ENCODE assay signal across 15 mouse cellular contexts in genomic region chr8:77481791-77482190, GRCm38 (mm10). TPM values are rescaled to one million over a fixed set of nuclear protein-coding genes. Genes with fewer than 3 reads are reported as not detected.
DNase-seq lines count a peak whose midpoint lies in the region; ATAC-seq lines count a peak whose summit lies in the region.
"Had no signal": no experiment of that assay in that cellular context is flagged by ENCODE, and none has a peak within 500 bp of the region (broad histone marks: within the 10 kb centered on the region; RNA-seq: fewer than 3 reads in every experiment).

No protein-coding gene starts in this region.

- no peaks in the 10 kb centered on the region for H3K36me3 ChIP-seq in intestine, embryonic 14.5 days (ENCODE audit: control insufficient read depth, insufficient read depth, low read length)
- H3K36me3 ChIP-seq in intestine, embryonic 15.5 days = no peaks in the 10 kb centered on the region
- H3K36me3 ChIP-seq in midbrain, embryonic 13.5 days = no peaks in the 10 kb centered on the region
- H3K36me3 ChIP-seq: limb, embryonic 12.5 days; neural tube, embryonic 13.5 days had no signal

- no peak overlapping the region for H3K4me3 ChIP-seq in intestine, embryonic 14.5 days (ENCODE audit: low read depth, low read length)
- H3K4me3 ChIP-seq in intestine, embryonic 15.5 days (replicated peaks) = no peak overlapping the region
- no peak overlapping the region for H3K4me3 ChIP-seq in midbrain, embryonic 13.5 days (replicated peaks)
- H3K4me3 ChIP-seq: limb, embryonic 12.5 days; neural tube, embryonic 13.5 days had no signal

- H3K27ac ChIP-seq in intestine, embryonic 14.5 days (ENCODE audit: low read depth) = peak overlapping the region; percentile 38; the same call in 1 of the 2 replicates
- no peak overlapping the region for H3K27ac ChIP-seq in intestine, embryonic 15.5 days
- H3K27ac ChIP-seq in midbrain, embryonic 13.5 days = no peak overlapping the region
- H3K27ac ChIP-seq: hindbrain, embryonic 14.5 days; limb, embryonic 12.5 days; neural tube, embryonic 13.5 days had no signal

- H3K27me3 ChIP-seq in intestine, embryonic 14.5 days (replicated peaks; ENCODE audit: control insufficient read depth, insufficient read depth, low read length) = no peaks in the 10 kb centered on the region
- no peaks in the 10 kb centered on the region for H3K27me3 ChIP-seq in intestine, embryonic 15.5 days (replicated peaks)
- no peaks in the 10 kb centered on the region for H3K27me3 ChIP-seq in midbrain, embryonic 13.5 days
- H3K27me3 ChIP-seq: limb, embryonic 12.5 days; neural tube, embryonic 13.5 days had no signal

- 45% methylated on average over 6 of the region's 6 CpGs for WGBS in intestine, embryonic 14.5 days
- 52% methylated on average over 6 of the region's 6 CpGs for WGBS in intestine, embryonic 15.5 days
- 71% methylated on average over 6 of the region's 6 CpGs for WGBS in midbrain, embryonic 13.5 days

- no peak for DNase-seq in intestine, embryonic 14.5 days (ENCODE audit: low spot score)
- peak; percentile 10 for DNase-seq in T-cell, adult 2 months (ENCODE audit: low spot score)
- DNase-seq in gastrocnemius, adult 8-10 months (ENCODE audit: low spot score in 2 of 2) = peak; percentile 48 to 68
- DNase-seq in heart, postnatal 4 days = peak; percentile 49
- no peak for DNase-seq in cerebellum, postnatal 4 days (ENCODE audit: low spot score in 2 of 2)
- DNase-seq in thymus, postnatal 10 days (ENCODE audit: low spot score in 2 of 2) = no peak
- DNase-seq: adrenal gland, postnatal 10 days; cerebellum, adult 18-20 months; spleen, adult 18-20 months; thymus, postnatal 36 days had no signal

- H3K4me1 ChIP-seq in intestine, embryonic 14.5 days (replicated peaks; ENCODE audit: control insufficient read depth, insufficient read depth, low read length) = peaks cover 58% of the 10 kb centered on the region
- peaks cover 39% of the 10 kb centered on the region for H3K4me1 ChIP-seq in intestine, embryonic 15.5 days (replicated peaks)
- H3K4me1 ChIP-seq in midbrain, embryonic 13.5 days (replicated peaks) = no peaks in the 10 kb centered on the region
- H3K4me1 ChIP-seq: neural tube, embryonic 13.5 days had no signal

- H3K9ac ChIP-seq in intestine, embryonic 14.5 days (ENCODE audit: low read length) = no peak overlapping the region
- no peak overlapping the region for H3K9ac ChIP-seq in intestine, embryonic 15.5 days
- no peak overlapping the region for H3K9ac ChIP-seq in midbrain, embryonic 13.5 days (replicated peaks)
- H3K9ac ChIP-seq: hindbrain, embryonic 14.5 days; limb, embryonic 12.5 days; neural tube, embryonic 13.5 days had no signal

- ATAC-seq in intestine, embryonic 14.5 days (replicated peaks; ENCODE audit: low FRiP score, low TSS enrichment, low read depth) = no peak
- no peak for ATAC-seq in intestine, embryonic 15.5 days
- ATAC-seq in midbrain, embryonic 13.5 days = no peak

- no peak overlapping the region for H3K4me2 ChIP-seq in intestine, embryonic 14.5 days (ENCODE audit: low read length)
- no peak overlapping the region for H3K4me2 ChIP-seq in intestine, embryonic 15.5 days (replicated peaks)
- H3K4me2 ChIP-seq in midbrain, embryonic 13.5 days (replicated peaks) = no peak overlapping the region
- H3K4me2 ChIP-seq: hindbrain, embryonic 14.5 days; limb, embryonic 12.5 days; neural tube, embryonic 13.5 days had no signal

- no peaks in the 10 kb centered on the region for H3K9me3 ChIP-seq in intestine, embryonic 14.5 days (ENCODE audit: control insufficient read depth, low read length)
- H3K9me3 ChIP-seq in intestine, embryonic 15.5 days = no peaks in the 10 kb centered on the region
- no peaks in the 10 kb centered on the region for H3K9me3 ChIP-seq in midbrain, embryonic 13.5 days
- H3K9me3 ChIP-seq: limb, embryonic 12.5 days; neural tube, embryonic 13.5 days had no signal

RNA-seq across cellular contexts. Expression of gene Arhgap10, which starts 36.0 kb away (rescaled TPM):
- 33.6 and 37.0 TPM in 2 replicates for polyA plus RNA-seq in intestine, embryonic 14.5 days (2014; fragmentation: Nextera tagmentation; extraction: Ambion mirVana)
- polyA plus RNA-seq in intestine, embryonic 15.5 days (2015; fragmentation: Nextera tagmentation; extraction: Ambion mirVana) = 25.8 and 30.9 TPM in 2 replicates
- total RNA-seq in gastrocnemius, adult 8-10 months (2022) = 10 to 100 TPM; 38.4 to 43.4 (median 41.2) TPM
- 10 to 100 TPM; 50.3 to 51.3 TPM for total RNA-seq in heart, postnatal 4 days (2021)
- polyA plus RNA-seq in midbrain, embryonic 13.5 days (2015; fragmentation: Nextera tagmentation; extraction: Ambion mirVana) = 3.6 and 4.7 TPM in 2 replicates

Comparison
In these comparisons a context has a peak if more than half of its experiments do, and no peak if none do; other contexts are left out.
1. DNase-seq: peak in T-cell, adult 2 months (single experiment), gastrocnemius, adult 8-10 months (2 of 2) and heart, postnatal 4 days (single experiment); none in intestine, embryonic 14.5 days (single experiment), cerebellum, postnatal 4 days (0 of 2) and thymus, postnatal 10 days (0 of 2).